Mouse (Mus musculus) neural tube, embryonic 10.5 days (tissue): ENCODE data around the gene Nckap1l.
"Not testable (repeated sequence)": the region's sequence is repeated elsewhere in the genome, so short reads cannot be mapped to it uniquely, and the experiment has no call there.

ENCODE experiments used
- DNase-seq: peaks from one replicate; pipeline ENCODE4 v3.0.0-alpha.2; 2017; ENCODE audit warnings: low spot score; ENCODE audit errors: extremely low spot score

The Nckap1l gene

GRCm38 (mm10) chr15:103453551-103454218, at the start of gene Nckap1l:
TSS of gene Nckap1l (plus strand) at chr15:103453794.
- DNase-seq = no peak

DNA sequence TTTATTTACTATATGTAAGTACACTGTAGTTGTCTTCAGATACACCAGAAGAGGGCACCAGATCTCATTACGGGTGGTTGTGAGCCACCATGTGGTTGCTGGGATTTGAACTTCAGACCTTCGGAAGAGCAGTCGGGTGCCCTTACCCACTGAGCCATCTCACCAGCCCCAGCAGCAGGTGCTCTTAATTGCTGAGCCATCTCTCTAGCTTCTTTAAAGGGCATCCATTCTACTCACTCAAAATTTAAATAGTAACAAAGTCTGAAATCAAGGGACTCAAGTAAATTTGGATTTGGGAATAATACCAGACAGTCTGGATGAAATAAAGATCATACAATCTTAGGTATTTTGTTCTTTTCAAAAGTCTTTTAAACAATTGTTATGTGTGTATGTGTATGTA, 48.0 kb upstream of the Nckap1l start:
- not testable (repeated sequence) for DNase-seq

- DNase-seq = no peak
Observed at GRCm38 (mm10) chr15:103427017-103427416, 26.6 kb upstream of the Nckap1l start.

GRCm38 (mm10) chr15:103430241-103430640, 23.4 kb upstream of the Nckap1l start, which contains the start of gene Gtsf1:
TSS of gene Gtsf1 (minus strand) at chr15:103430470.
- no peak for DNase-seq

GRCm38 (mm10) chr15:103445966-103446365, 7.6 kb upstream of the Nckap1l start:
- DNase-seq = not testable (repeated sequence)

- no peak for DNase-seq
Observed at GRCm38 (mm10) chr15:103448369-103448768, 5.2 kb upstream of the Nckap1l start, which contains the start of gene Gtsf2. TSS of gene Gtsf2 (minus strand) at chr15:103448469.

- no peak for DNase-seq
Observed at GRCm38 (mm10) chr15:103454449-103454848, 855 bp downstream of the Nckap1l start.

DNA sequence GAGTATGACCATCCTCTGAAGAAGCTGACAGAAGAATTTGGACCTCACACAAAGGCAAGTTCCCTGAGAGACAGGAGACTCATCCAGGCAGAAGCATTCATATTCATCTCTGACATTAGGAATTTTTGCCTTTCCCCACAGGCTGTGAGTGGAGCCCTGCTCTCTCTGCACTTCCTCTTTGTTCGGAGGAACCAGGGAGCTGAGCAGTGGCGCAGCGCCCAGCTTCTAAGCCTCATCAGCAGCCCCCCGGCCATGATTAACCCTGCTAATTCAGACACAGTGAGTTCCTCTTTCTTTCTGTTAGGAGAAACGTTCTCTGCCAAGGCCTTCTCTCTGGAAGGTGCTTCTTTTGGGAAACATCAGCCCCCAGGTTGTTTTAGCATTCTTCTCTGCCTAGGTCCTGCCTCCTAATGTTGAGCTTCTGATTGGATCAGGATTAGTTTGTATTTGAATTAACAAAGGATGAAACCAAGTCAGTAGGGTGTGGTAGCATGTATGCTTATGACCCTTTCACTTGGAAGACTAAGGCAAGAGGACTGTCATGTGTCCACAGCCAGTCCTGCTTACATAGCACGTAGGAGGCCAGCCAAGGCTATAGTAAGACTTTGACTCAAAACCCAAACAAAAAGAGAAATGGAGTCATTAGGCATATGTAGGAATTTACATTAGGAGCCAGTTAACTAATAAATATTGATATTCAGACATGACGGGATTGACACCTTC, 9.1 kb downstream of the Nckap1l start:
- DNase-seq = no peak

DNA sequence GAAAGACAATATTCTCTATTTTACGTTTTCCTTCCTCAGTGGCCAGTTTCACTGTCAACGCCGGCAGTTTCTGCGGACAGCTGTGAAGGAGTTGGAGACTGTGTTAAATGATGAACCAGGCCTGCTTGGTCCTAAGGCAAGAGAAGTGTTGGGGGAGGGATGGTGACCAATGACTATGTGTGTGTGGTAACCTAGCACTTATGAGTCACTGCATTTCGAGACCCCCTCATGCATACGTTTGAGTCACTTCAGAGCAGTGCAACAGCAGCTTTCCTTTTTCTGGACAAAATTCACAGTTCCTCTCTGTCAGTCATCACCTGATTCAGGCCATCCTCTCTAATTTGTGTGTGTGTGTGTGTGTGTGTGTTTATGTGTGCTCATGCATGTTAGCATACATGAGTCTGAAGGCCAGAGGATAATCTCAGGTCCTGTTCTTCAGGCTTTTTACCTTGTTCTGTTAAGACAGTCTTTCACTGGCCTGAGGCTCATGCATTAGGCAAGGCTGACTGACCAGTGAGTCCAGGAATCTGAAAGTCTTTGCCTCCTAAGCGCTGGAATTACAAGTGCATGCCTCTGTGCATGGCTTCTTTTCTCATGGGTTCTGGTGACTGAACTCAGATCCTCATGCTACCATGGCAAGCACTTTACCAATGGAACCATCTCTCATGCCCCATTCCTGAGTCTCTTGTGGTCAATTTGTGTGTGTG, 18.0 kb downstream of the Nckap1l start:
- DNase-seq = no peak

DNA sequence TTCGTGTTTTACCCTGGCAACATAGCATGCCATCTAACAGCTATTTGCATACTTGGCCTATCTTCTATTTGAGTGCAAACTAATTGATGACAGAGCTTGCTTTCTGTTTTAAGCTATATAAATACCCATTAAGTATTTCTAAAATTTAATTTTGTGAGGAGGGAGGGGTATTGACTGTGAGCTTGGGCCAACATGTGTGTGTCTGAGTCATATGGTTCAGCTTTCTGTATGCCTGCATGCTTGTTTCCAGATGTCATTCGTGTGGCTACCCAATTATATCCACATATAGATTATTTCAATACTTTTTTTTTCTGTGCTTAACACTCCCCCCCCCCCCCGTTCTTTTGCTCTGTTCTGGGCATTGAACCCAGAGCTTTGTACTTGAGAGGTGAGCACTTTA, 18.7 kb downstream of the Nckap1l start:
- no peak for DNase-seq

DNA sequence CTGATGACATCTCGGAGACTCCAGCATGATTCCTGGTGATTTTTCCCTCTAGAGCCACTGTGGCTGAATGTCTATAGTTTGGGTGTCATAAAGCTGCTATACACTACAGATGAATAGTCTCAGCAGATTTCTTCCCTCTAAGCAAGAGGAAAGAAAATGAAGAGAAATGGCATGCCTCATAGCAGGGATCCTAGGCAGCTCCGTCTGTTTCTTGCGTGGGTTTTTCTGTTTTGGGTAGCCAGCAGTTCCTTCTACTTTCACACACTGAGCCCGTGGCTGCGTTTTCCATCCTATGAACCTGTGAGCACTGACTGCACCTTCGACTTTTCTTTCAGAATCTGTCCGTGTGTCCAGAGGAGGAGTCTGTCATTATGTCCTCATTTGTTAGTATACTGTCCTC, 19.6 kb downstream of the Nckap1l start:
- DNase-seq = no peak

DNA sequence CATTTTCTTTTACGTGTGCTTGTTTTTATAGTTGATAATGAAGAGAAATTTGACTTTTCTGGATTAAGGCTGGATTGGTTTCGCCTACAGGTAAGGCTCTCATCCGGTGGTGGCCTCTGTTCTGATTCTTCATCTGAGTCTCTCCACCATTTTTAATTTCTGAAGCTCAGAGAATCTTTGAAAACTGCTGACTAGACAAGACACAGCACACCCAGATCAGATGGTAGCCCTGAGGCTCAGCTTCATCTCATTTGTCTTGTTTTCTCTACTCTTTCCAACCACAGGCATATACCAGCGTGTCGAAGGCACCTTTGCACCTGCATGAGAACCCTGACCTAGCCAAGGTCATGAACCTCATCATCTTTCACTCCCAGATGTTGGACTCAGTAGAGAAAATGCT, 20.2 kb downstream of the Nckap1l start:
- DNase-seq = no peak

GRCm38 (mm10) chr15:103479080-103479606, 25.5 kb downstream of the Nckap1l start:
- DNase-seq = no peak

DNA sequence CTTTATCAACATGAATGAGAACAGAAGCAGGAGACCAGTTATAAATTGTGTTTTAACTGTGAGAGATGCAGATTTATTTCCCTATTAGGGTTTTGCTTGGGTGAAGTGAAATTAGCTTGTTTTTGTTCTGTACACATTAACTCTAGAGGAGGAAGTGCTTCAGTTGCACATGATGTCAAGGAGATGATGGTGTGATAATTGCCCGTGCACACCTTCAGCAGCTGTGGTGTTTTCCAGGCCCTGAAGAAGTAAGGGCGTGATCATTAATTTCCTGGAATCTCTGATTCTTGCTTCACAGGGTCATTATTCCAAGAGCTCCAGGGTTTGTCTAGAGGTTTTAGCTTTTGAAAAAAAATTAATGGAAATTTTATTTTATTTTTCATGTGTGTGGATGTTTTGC, 26.5 kb downstream of the Nckap1l start:
- no peak for DNase-seq

GRCm38 (mm10) chr15:103482488-103482887, 28.9 kb downstream of the Nckap1l start:
- DNase-seq = peak; percentile 45

- no peak for DNase-seq
Observed at GRCm38 (mm10) chr15:103484490-103484889, 30.9 kb downstream of the Nckap1l start.

- no peak for DNase-seq
Observed at GRCm38 (mm10) chr15:103485106-103485505, 31.5 kb downstream of the Nckap1l start.

DNA sequence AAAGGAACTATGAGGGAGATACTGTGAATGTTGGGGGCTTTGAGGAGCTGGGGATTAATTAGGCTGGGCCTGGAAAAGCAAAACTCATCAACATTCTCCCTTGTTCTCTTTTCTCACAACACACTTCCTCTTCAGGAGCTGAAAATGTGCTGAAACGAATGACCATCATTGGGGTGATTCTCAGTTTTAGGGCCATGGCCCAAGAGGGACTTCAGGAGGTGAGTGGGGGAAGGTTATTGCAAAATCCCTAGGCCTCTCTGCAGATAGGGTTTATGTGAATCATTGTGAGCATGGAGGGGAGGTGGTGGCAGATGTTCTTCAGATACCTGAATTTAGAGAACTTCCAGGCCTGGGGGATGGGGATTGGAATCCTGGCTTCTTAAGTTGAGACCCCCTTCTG, 33.1 kb downstream of the Nckap1l start:
- no peak for DNase-seq

DNA sequence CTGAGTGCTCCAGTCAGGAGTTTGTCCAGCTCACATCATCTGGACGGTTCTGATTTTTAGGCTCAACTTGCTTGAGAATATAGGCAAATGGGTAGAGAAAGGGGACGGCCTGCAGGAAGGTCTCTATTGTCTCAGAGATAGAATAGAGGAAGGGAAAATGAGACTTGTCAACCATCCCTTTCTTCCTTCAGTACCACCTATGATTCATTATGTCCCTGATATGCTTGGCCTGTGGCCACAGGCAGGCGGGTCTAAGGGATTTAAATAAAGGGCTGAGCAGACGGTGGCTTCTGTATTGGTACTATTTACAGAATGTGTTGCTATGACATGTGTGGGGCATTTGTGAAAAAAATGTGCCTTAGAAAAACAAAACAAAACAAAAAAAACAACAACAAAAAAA, 34.7 kb downstream of the Nckap1l start:
- no peak for DNase-seq

DNA sequence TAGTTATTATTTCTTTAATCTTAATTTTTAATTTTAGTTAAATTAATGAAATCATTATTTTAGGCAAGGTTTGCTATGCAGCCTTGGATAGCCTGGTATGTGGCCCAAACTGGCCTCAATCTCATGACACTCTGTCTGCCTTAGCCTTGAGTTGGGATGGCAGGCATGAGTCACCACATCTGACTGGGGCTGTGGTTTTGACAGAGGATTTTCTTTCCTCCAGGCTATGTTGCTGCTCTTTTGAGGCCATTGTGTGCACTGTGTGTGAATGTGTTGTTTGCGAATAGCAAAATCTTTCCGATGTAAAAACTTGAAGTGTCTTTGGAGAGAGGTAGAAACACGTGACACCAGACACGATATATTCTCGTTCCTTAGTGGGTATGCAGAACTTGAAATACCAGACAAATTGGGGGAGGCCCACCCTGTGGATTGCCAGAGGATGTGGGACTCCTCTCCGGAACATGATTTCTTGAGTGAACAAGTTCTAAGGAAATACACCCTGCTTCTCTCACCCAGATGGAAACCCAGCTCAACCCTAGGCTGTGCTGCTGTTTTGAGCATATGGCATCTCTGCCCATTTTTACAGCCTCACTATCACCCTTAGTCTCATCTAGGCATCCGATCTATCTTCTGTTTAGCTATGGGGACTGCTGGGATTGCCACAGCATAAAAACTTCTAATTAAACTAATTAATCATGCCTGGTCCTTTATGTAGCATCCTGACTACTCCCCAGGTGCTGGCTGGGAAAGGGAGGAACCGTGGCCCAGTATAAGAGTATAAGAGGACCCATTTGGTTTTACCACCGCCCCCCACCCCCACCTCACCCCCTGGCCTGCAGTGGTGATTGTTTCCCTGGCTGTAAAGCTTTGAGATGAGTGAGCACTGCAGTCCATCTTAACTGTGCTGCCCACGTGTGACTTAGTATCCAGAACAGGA, 42.9 kb downstream of the Nckap1l start:
- DNase-seq = no peak

DNA sequence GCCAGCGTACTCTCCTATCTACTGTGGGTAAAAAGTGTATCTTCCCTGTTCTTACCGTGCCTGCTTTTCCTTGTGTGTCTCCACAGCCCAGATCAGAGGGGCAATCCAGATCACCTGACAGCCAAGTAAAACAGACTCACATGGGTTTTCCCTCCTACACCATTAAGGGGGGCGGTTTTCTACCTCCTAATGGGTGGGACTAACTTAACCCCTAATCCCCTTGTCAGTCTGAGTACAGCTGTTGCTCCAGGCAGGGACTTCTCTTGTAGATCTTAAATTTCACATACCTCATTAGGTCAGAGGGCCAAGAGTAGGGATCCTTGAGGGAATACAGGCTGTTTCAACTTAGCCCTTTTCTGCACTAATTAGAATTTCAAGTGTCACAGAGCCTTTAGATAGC, 44.6 kb downstream of the Nckap1l start:
- DNase-seq = no peak
